Mouse (Mus musculus): ENCODE measurements around the gene Aldh2. TPM values are rescaled to one million over a fixed set of nuclear protein-coding genes. Genes with fewer than 3 reads are reported as not detected.

Aldh2 gene
- polyA plus RNA-seq, 1 experiment from 2014 or later: 36.0 TPM

- no peak overlapping the region for H3K4me2 ChIP-seq (replicated peaks; ENCODE audit: low read depth, low read length)
- no peak overlapping the region for H3K4me3 ChIP-seq (ENCODE audit: low read depth, low read length)
- H3K36me3 ChIP-seq (ENCODE audit: control insufficient read depth, insufficient read depth, low read length): no peaks in the 10 kb centered on the region
- 86% methylated on average over 11 of the region's 11 CpGs for WGBS
- H3K4me1 ChIP-seq (replicated peaks; ENCODE audit: control insufficient read depth, insufficient read depth, low read length): no peaks in the 10 kb centered on the region
- DNase-seq (ENCODE audit: low spot score): no peak
- no peak overlapping the region for H3K27ac ChIP-seq (ENCODE audit: low read depth, low read length)
- no peak overlapping the region for H3K9ac ChIP-seq (ENCODE audit: low read depth, low read length)
- ATAC-seq (ENCODE audit: low FRiP score): no peak
- no peaks in the 10 kb centered on the region for H3K27me3 ChIP-seq (ENCODE audit: control insufficient read depth, insufficient read depth, low read length)
- no peaks in the 10 kb centered on the region for H3K9me3 ChIP-seq (ENCODE audit: control insufficient read depth, low read length)
Measured at GRCm38 (mm10) chr5:121591417-121592063, 2.1 kb downstream of the Aldh2 start.

GRCm38 (mm10) chr5:121589928-121590327, 3.7 kb downstream of the Aldh2 start:
- no peaks in the 10 kb centered on the region for H3K36me3 ChIP-seq (ENCODE audit: control insufficient read depth, insufficient read depth, low read length)
- H3K9me3 ChIP-seq (ENCODE audit: control insufficient read depth, low read length): no peaks in the 10 kb centered on the region
- H3K27me3 ChIP-seq (ENCODE audit: control insufficient read depth, insufficient read depth, low read length): no peaks in the 10 kb centered on the region
- DNase-seq (ENCODE audit: low spot score) (no peak), ATAC-seq (ENCODE audit: low FRiP score) (no peak)
- H3K4me2 ChIP-seq (replicated peaks; ENCODE audit: low read depth, low read length): no peak overlapping the region
- 81% methylated on average over 6 of the region's 6 CpGs for WGBS
- H3K27ac ChIP-seq (ENCODE audit: low read depth, low read length): no peak overlapping the region
- no peak overlapping the region for H3K9ac ChIP-seq (ENCODE audit: low read depth, low read length)
- no peak overlapping the region for H3K4me3 ChIP-seq (ENCODE audit: low read depth, low read length)
- no peaks in the 10 kb centered on the region for H3K4me1 ChIP-seq (replicated peaks; ENCODE audit: control insufficient read depth, insufficient read depth, low read length)

- no peak overlapping the region for H3K9ac ChIP-seq (ENCODE audit: low read depth, low read length)
- no peak overlapping the region for H3K27ac ChIP-seq (ENCODE audit: low read depth, low read length)
- no peak overlapping the region for H3K4me3 ChIP-seq (ENCODE audit: low read depth, low read length)
- no peak for DNase-seq (ENCODE audit: low spot score)
- H3K27me3 ChIP-seq (ENCODE audit: control insufficient read depth, insufficient read depth, low read length): no peaks in the 10 kb centered on the region
- H3K9me3 ChIP-seq (ENCODE audit: control insufficient read depth, low read length): no peaks in the 10 kb centered on the region
- H3K36me3 ChIP-seq (ENCODE audit: control insufficient read depth, insufficient read depth, low read length): no peaks in the 10 kb centered on the region
- 73% methylated on average over 6 of the region's 6 CpGs for WGBS
- ATAC-seq (ENCODE audit: low FRiP score): no peak
- no peaks in the 10 kb centered on the region for H3K4me1 ChIP-seq (replicated peaks; ENCODE audit: control insufficient read depth, insufficient read depth, low read length)
- no peak overlapping the region for H3K4me2 ChIP-seq (replicated peaks; ENCODE audit: low read depth, low read length)
Measured at GRCm38 (mm10) chr5:121586400-121587039, 7.1 kb downstream of the Aldh2 start.

- Histone ChIP-seq H3K9me3 (ENCODE audit: control insufficient read depth, low read length) (no peaks in the 10 kb centered on the region), H3K27ac (ENCODE audit: low read depth, low read length) (no peak overlapping the region), H3K9ac (ENCODE audit: low read depth, low read length) (no peak overlapping the region), H3K27me3 (ENCODE audit: control insufficient read depth, insufficient read depth, low read length) (no peaks in the 10 kb centered on the region), H3K4me2 (replicated peaks; ENCODE audit: low read depth, low read length) (no peak overlapping the region), H3K36me3 (ENCODE audit: control insufficient read depth, insufficient read depth, low read length) (no peaks in the 10 kb centered on the region), H3K4me1 (replicated peaks; ENCODE audit: control insufficient read depth, insufficient read depth, low read length) (no peaks in the 10 kb centered on the region), H3K4me3 (ENCODE audit: low read depth, low read length) (no peak overlapping the region)
- DNase-seq (ENCODE audit: low spot score) (no peak), ATAC-seq (ENCODE audit: low FRiP score) (no peak)
- WGBS: 85% methylated on average over 5 of the region's 5 CpGs
Measured at GRCm38 (mm10) chr5:121585699-121586098, 7.9 kb downstream of the Aldh2 start.

- Histone ChIP-seq H3K4me1 (replicated peaks; ENCODE audit: control insufficient read depth, insufficient read depth, low read length) (no peaks in the 10 kb centered on the region), H3K36me3 (ENCODE audit: control insufficient read depth, insufficient read depth, low read length) (no peaks in the 10 kb centered on the region), H3K4me3 (ENCODE audit: low read depth, low read length) (no peak overlapping the region), H3K9ac (ENCODE audit: low read depth, low read length) (no peak overlapping the region), H3K27ac (ENCODE audit: low read depth, low read length) (no peak overlapping the region), H3K4me2 (replicated peaks; ENCODE audit: low read depth, low read length) (no peak overlapping the region), H3K27me3 (ENCODE audit: control insufficient read depth, insufficient read depth, low read length) (no peaks in the 10 kb centered on the region), H3K9me3 (ENCODE audit: control insufficient read depth, low read length) (no peaks in the 10 kb centered on the region)
- DNase-seq (ENCODE audit: low spot score): no peak
- no peak for ATAC-seq (ENCODE audit: low FRiP score)
- WGBS: 94% methylated on average over 10 of the region's 10 CpGs
Measured at GRCm38 (mm10) chr5:121585005-121585404, 8.6 kb downstream of the Aldh2 start.

- H3K4me3 ChIP-seq (ENCODE audit: low read depth, low read length): no peak overlapping the region
- no peak overlapping the region for H3K4me2 ChIP-seq (replicated peaks; ENCODE audit: low read depth, low read length)
- no peak for ATAC-seq (ENCODE audit: low FRiP score)
- 56% methylated on average over 12 of the region's 12 CpGs for WGBS
- no peaks in the 10 kb centered on the region for H3K4me1 ChIP-seq (replicated peaks; ENCODE audit: control insufficient read depth, insufficient read depth, low read length)
- H3K9me3 ChIP-seq (ENCODE audit: control insufficient read depth, low read length): no peaks in the 10 kb centered on the region
- no peak overlapping the region for H3K9ac ChIP-seq (ENCODE audit: low read depth, low read length)
- peak; percentile 25 for DNase-seq (ENCODE audit: low spot score)
- no peak overlapping the region for H3K27ac ChIP-seq (ENCODE audit: low read depth, low read length)
- no peaks in the 10 kb centered on the region for H3K27me3 ChIP-seq (ENCODE audit: control insufficient read depth, insufficient read depth, low read length)
- H3K36me3 ChIP-seq (ENCODE audit: control insufficient read depth, insufficient read depth, low read length): 0 out of 2 replicates have a peak, but pooled peaks cover 6% of the 10 kb centered on the region
Measured at GRCm38 (mm10) chr5:121583765-121584501, 9.7 kb downstream of the Aldh2 start.

GRCm38 (mm10) chr5:121581945-121582344, 11.7 kb downstream of the Aldh2 start:
- Histone ChIP-seq H3K4me1 (replicated peaks; ENCODE audit: control insufficient read depth, insufficient read depth, low read length) (no peaks in the 10 kb centered on the region), H3K27ac (ENCODE audit: low read depth, low read length) (no peak overlapping the region), H3K9ac (ENCODE audit: low read depth, low read length) (no peak overlapping the region), H3K27me3 (ENCODE audit: control insufficient read depth, insufficient read depth, low read length) (no peaks in the 10 kb centered on the region), H3K4me3 (ENCODE audit: low read depth, low read length) (no peak overlapping the region), H3K4me2 (replicated peaks; ENCODE audit: low read depth, low read length) (no peak overlapping the region), H3K36me3 (ENCODE audit: control insufficient read depth, insufficient read depth, low read length) (0 out of 2 replicates have a peak, but pooled peaks cover 6% of the 10 kb centered on the region), H3K9me3 (ENCODE audit: control insufficient read depth, low read length) (no peaks in the 10 kb centered on the region)
- WGBS: 93% methylated on average over 8 of the region's 8 CpGs
- DNase-seq (ENCODE audit: low spot score): no peak
- no peak for ATAC-seq (ENCODE audit: low FRiP score)

- Histone ChIP-seq H3K27me3 (ENCODE audit: control insufficient read depth, insufficient read depth, low read length) (no peaks in the 10 kb centered on the region), H3K36me3 (ENCODE audit: control insufficient read depth, insufficient read depth, low read length) (0 out of 2 replicates have a peak, but pooled peaks cover 6% of the 10 kb centered on the region), H3K27ac (ENCODE audit: low read depth, low read length) (no peak overlapping the region), H3K4me2 (replicated peaks; ENCODE audit: low read depth, low read length) (no peak overlapping the region), H3K9ac (ENCODE audit: low read depth, low read length) (no peak overlapping the region), H3K4me1 (replicated peaks; ENCODE audit: control insufficient read depth, insufficient read depth, low read length) (no peaks in the 10 kb centered on the region), H3K4me3 (ENCODE audit: low read depth, low read length) (no peak overlapping the region), H3K9me3 (ENCODE audit: control insufficient read depth, low read length) (no peaks in the 10 kb centered on the region)
- DNase-seq (ENCODE audit: low spot score) (no peak), ATAC-seq (ENCODE audit: low FRiP score) (no peak)
- 87% methylated on average over 11 of the region's 11 CpGs for WGBS
Measured at GRCm38 (mm10) chr5:121576927-121577488, 16.6 kb downstream of the Aldh2 start.

All from hindbrain, embryonic 11.5 days (tissue).